Mouse (Mus musculus): ENCODE results near the gene Rgs3.

The Rgs3 gene

GRCm38 (mm10) chr4:62729191-62729590 is 169.5 kb downstream of the Rgs3 start:
- no peak for DNase-seq

DNA sequence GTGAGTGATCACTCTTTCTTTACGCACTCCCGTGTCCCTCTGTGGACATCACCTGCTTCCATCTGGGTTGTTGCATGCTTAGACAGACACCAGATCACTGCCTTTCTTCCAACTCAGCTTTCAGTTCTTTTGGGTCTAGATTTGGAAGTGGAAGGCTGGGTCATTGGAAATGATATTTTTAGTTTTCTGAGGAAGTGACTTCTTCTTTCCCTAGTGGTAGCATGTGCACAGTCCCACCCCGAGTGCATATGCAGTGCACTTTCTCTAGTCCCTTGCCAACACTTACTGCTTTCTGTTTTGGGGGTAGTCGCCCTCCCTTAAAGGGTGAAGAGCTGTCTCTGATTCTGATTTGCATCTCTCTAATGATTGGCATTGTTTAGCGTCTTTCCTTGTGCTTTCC is 170.3 kb downstream of the Rgs3 start:
- no peak for DNase-seq

DNA sequence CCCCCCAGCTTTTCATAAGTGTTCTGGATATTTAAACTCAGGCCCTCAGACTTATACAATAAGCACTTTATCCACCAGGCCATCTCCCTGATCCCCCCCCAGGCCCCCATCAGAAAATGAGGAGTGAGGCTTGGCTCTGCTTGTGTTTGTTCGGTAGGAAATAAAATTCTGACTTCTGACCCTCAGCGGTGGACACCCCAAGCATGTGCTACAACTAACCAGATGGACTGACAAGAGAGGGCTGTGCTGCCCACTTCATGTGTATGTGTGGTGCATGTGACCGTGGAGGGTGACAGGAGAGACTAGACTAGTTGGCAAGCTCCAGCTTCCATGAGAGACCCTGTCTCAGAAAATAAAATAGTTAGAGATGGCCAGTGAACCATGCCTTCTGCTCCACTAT is 171.2 kb downstream of the Rgs3 start:
- no peak for DNase-seq

- no peak for DNase-seq
Observed at GRCm38 (mm10) chr4:62731531-62732063, 171.9 kb downstream of the Rgs3 start.

DNA sequence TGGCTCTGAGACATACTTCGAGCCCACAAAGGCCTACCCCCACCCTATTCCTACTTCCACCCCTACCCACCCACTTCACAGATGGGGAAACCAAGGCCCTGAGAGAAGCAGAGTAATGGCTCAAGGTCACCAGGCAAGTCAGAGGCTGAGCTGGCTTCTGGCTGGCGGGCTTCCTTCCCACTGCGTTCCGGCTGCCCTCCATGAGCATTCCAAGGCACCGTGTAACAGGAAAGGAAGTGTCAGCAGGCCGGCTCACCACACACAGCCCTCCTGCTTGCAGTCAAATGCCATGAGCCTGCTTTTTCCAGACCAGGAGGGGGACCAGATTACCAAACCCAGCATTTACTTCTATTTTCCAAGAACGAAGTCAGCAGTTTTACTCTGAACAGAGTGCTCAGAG is 172.4 kb downstream of the Rgs3 start:
- DNase-seq, result no peak

DNA sequence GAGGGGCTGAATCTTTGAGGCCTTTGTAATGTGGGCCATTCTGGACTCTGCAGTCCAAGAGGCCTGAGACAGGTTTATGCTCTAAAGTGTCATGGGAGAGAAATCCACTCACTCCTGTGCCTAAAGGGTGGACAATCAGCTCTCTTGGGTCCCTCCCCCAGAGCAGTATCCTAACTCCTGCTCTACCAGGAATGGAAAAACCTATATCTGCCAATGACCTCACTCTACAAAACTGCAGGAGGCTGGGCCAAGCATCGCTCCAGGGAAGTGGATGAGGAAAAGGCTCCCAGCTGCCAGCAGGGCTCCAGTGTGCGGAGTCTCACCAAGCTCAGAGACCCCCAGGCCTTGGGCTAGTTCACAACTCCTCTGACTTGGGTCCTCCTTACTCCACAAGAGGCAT is 173.2 kb downstream of the Rgs3 start:
- DNase-seq, result no peak

DNA sequence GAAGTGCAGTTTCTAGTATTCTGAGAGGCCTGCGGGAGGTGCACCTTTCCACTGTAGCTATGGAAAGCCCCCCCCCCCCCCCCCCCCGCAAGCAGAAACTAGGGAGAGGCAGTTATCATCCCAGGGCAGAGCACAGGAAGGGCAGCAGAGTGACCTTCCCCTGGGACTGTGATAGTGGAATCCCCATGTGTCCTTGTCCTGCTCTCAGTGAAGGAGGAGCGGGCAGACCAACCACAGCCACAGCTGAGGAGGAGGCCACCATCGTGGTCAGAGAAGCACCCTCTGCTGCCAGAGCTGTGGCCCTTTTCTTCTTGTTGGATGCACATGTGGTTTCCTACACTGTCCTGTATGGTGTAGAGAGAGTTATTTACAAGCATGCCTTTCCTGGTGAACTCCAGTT is 174.3 kb downstream of the Rgs3 start:
- no peak for DNase-seq

- no peak for DNase-seq
Observed at GRCm38 (mm10) chr4:62735291-62735690, 175.6 kb downstream of the Rgs3 start.

GRCm38 (mm10) chr4:62735878-62736277 is 176.2 kb downstream of the Rgs3 start:
- DNase-seq, result peak; percentile 36 to 48

- peak; percentile 58 to 76 for DNase-seq
Observed at GRCm38 (mm10) chr4:62736421-62736820, 176.8 kb downstream of the Rgs3 start.

- DNase-seq, result no peak
Observed at GRCm38 (mm10) chr4:62736904-62737303, 177.3 kb downstream of the Rgs3 start.

GRCm38 (mm10) chr4:62737983-62738695 is 178.5 kb downstream of the Rgs3 start:
- peak in 1 of 2 experiments; percentile 45 for DNase-seq

GRCm38 (mm10) chr4:62738996-62739395 is 179.3 kb downstream of the Rgs3 start:
- no peak for DNase-seq

DNA sequence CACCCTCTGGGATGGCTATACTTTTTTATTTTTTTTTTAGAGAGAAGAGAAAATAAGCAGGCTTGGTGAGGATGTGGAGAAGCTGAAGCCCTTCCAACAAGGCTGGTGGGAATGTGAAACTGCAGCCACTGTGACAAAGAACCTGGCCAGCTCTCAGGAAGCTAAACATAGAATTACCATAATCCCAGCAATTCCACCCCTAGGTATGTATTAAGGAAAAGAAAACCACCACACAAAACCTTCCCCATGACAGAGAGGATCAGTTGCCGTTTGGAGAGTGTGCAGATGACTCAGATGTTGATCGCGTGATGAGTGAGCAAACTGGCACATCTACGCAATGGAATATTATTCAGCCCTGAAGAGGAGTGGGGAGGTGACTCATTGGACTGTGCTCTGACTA is 179.9 kb downstream of the Rgs3 start:
- DNase-seq, result no peak

- DNase-seq, result no peak
Observed at GRCm38 (mm10) chr4:62740282-62741054, 180.8 kb downstream of the Rgs3 start.

DNA sequence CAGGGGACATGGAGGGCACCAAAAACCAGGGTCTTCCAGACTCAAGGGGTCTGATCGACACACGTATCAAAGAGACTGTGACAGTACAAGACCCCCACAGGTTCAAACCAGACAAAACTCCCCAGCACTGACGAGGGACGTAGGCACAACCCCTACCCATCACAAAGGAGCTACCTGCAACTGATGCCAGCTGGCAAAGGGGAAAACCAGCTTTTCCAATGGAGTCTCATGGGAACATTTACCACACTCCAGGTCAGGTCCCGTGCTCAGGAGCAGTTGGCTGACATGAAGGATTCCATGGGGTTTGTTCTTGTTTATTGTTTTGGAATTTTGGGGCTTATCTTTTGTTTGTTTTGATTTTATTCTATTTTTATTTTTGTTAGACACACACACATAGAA is 181.4 kb downstream of the Rgs3 start:
- DNase-seq, result no peak

- no peak for DNase-seq
Observed at GRCm38 (mm10) chr4:62741601-62742000, 182.0 kb downstream of the Rgs3 start.

- DNase-seq, result no peak
Observed at GRCm38 (mm10) chr4:62742885-62743760, 183.5 kb downstream of the Rgs3 start.

- no peak for DNase-seq
Observed at GRCm38 (mm10) chr4:62744534-62744956, 184.9 kb downstream of the Rgs3 start.

GRCm38 (mm10) chr4:62744985-62745638 is 185.5 kb downstream of the Rgs3 start:
- no peak for DNase-seq
